Mouse (Mus musculus) liver, adult 2 months (tissue): ENCODE results near the gene Snx17. TPM values are rescaled to one million over a fixed set of nuclear protein-coding genes. Genes with fewer than 3 reads are reported as not detected.
A peak's percentile ranks its signal among the peaks of the same experiment; 100 is the strongest.

Experiments
- DNase-seq: peaks from one replicate; pipeline ENCODE4 v3.0.0-alpha.2; 2011; ENCODE audit warnings: low read depth, low spot score; ENCODE audit errors: extremely low read depth
- H3K27ac ChIP-seq: fragments of 200-500 bp; replicated peaks from 2 replicates; pipeline ENCODE4 v1.5.1; 2012; ENCODE audit warnings: low read depth, mild to moderate bottlenecking, control low read depth, inconsistent platforms, low read length; ENCODE audit not compliant: insufficient read depth
- H3K27me3 ChIP-seq: fragments of 200-500 bp; 2 replicates; pipeline ENCODE4 v1.6.1; 2012; ENCODE audit warnings: mild to moderate bottlenecking, moderate library complexity, low read length, inconsistent platforms; ENCODE audit not compliant: control insufficient read depth, insufficient read depth
- H3K36me3 ChIP-seq: fragments of 200-500 bp; 2 replicates; pipeline ENCODE4 v1.6.1; 2012; ENCODE audit warnings: low read length, inconsistent platforms; ENCODE audit not compliant: control insufficient read depth, insufficient read depth
- H3K4me1 ChIP-seq: fragments of 200-500 bp; 2 replicates; pipeline ENCODE4 v1.6.1; 2011; ENCODE audit warnings: low read length; ENCODE audit not compliant: control insufficient read depth, insufficient read depth
- H3K4me3 ChIP-seq: fragments of 200-500 bp; 2 replicates; pipeline ENCODE4 v1.5.1; 2011; ENCODE audit warnings: low read depth, mild to moderate bottlenecking, control low read depth, low read length, moderate library complexity; ENCODE audit not compliant: insufficient read depth
- H3K79me2 ChIP-seq: fragments of 200-500 bp; 2 replicates; pipeline ENCODE4 v1.6.1; 2012; ENCODE audit warnings: inconsistent platforms, mild to moderate bottlenecking, low read length, moderate library complexity; ENCODE audit not compliant: control insufficient read depth, insufficient read depth
- H3K9ac ChIP-seq: fragments of 200-500 bp; 2 replicates; pipeline ENCODE4 v1.6.1; 2012; ENCODE audit warnings: low read depth, mild to moderate bottlenecking, control low read depth, inconsistent platforms, low read length
- CTCF ChIP-seq: fragments of 200-500 bp; IDR thresholded peaks from 2 replicates; pipeline ENCODE4 v1.5.1; 2011; ENCODE audit warnings: low read depth, low read length, control low read depth
- POLR2A ChIP-seq: fragments of 200-500 bp; IDR thresholded peaks from 2 replicates; pipeline ENCODE4 v1.6.1; 2011; ENCODE audit warnings: low read length, control low read depth; ENCODE audit not compliant: insufficient read depth; ENCODE audit errors: extremely low read depth
- WGBS: fragments of 180-500 bp; shearing (Covaris S2); methylation state at CpG from one replicate; pipeline ENCODE4 v1.1.7; 2018; 5-methylcytosine and 5-hydroxymethylcytosine counted together
- polyA plus RNA-seq: library from polyadenylated mRNA; depleted of rRNA; stranded (reverse); fragments of >200 nt; gene quantifications from 2 replicates; pipeline ENCODE4 v1.2.3, GENCODE M21; 2012
- total RNA-seq: library from RNA; depleted of rRNA; stranded (reverse); fragments of >200 nt; gene quantifications from 2 replicates; pipeline ENCODE4 v1.2.3, GENCODE M21; 2014

Snx17 gene
- total and polyA plus RNA-seq, 2 experiments: 13.3 to 22.5 TPM

DNA sequence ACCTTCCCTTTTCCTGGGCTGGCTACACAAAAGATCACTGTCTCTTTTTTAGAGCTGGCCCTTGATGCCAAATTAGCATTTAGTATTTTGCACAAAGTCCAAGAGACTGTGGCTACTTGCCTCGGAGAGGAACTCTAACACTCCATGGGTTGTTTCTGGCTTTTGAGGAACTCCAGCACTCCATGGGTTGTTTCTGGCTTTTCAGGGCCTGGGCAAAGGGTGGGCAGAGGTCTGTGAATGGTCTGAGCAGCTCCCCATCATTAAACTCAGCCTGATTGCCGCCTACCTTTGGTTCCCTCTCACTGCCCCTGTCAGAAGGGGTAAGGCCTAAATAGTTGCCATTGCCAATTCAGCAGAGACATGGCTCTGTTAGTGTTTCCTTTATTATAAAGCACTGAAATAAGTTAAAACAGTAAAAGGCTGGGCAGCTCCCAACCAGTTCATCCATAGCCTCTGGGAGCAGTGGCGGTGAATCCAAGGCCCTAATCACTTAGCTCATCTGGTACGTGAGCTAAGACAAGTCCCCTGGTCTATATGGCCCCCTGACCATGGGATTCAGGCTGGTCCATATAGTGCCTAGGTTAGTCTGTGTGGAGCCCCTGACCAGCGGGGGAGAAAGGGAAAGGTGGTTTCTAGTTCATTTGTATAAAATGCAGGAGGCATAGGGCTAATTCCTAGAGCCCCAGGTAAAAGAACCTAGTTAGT lies 5.7 kb downstream of the Snx17 start:
- H3K9ac ChIP-seq: no peak overlapping the region
- no peak overlapping the region for H3K4me3 ChIP-seq
- WGBS: 82% methylated on average over 5 of the region's 5 CpGs
- no peak overlapping the region for H3K27ac ChIP-seq
- TF ChIP-seq POLR2A (no peak), CTCF (no peak)
- peaks cover 38% of the 10 kb centered on the region for H3K36me3 ChIP-seq
- peaks cover 7% of the 10 kb centered on the region for H3K79me2 ChIP-seq
- no peaks in the 10 kb centered on the region for H3K27me3 ChIP-seq
- DNase-seq: no peak
- peaks cover 4% of the 10 kb centered on the region for H3K4me1 ChIP-seq

- Histone ChIP-seq H3K27ac (no peak overlapping the region), H3K79me2 (peaks cover 7% of the 10 kb centered on the region), H3K4me3 (no peak overlapping the region), H3K36me3 (peaks cover 40% of the 10 kb centered on the region), H3K27me3 (no peaks in the 10 kb centered on the region), H3K9ac (no peak overlapping the region), H3K4me1 (peaks cover 4% of the 10 kb centered on the region)
- DNase-seq: no peak
- WGBS: 95% methylated on average over 19 of the region's 19 CpGs
- TF ChIP-seq CTCF: no peak
- TF ChIP-seq POLR2A: no peak
Observed at GRCm38 (mm10) chr5:31199321-31199892, 6.4 kb downstream of the Snx17 start.

DNA sequence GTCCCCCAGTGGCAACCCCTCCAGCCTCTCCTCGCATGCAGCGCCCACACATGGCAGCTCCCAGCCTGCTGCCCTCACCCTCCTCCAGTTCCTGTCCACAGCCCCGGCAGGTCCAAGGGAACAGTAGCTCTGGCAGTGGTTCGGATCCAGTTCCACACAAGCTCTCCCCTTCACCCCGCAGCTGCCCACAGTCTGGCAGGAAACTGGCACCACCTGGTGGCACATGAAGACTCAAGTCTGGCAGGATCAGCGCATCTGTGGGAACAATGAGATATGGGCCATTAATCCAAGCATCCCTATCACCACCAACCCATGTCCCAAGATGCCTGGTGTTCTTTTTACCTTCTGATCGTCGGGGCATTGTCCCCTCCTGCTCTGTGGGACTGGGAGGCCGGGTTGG lies 6.9 kb downstream of the Snx17 start:
- H3K4me1 ChIP-seq: peaks cover 4% of the 10 kb centered on the region
- H3K27me3 ChIP-seq: no peaks in the 10 kb centered on the region
- no peak overlapping the region for H3K27ac ChIP-seq
- DNase-seq: no peak
- H3K36me3 ChIP-seq: peaks cover 41% of the 10 kb centered on the region
- TF ChIP-seq CTCF (peak; percentile 25; the same call in 1 of the 2 replicates), POLR2A (no peak)
- no peak overlapping the region for H3K4me3 ChIP-seq
- H3K9ac ChIP-seq: no peak overlapping the region
- peaks cover 7% of the 10 kb centered on the region for H3K79me2 ChIP-seq
- 75% methylated on average over 9 of the region's 9 CpGs for WGBS

DNA sequence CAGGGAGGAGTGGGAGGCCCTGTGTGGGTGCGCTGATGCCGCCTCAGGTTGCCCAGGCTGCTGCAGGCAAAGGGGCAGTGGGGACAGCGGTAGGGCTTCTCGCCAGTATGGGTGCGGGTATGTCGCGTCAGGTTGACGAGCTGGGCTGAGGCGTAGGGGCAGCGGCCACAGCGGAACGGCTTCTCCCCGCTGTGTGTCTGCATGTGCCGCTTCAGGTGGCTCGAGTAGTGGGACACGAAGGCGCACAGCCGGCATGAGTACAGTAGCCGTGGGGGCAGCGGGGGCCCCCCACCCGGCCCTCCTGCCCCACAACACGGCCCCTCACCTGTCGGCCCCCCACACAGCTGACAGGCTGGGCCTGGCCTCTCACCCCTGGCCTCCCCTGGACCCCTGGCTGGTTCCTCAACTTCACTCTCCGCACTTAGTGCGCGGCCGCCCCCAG lies 7.3 kb downstream of the Snx17 start:
- H3K4me1 ChIP-seq: peaks cover 4% of the 10 kb centered on the region
- H3K27ac ChIP-seq: no peak overlapping the region
- H3K36me3 ChIP-seq: peaks cover 42% of the 10 kb centered on the region
- TF ChIP-seq CTCF (no peak), POLR2A (no peak)
- no peaks in the 10 kb centered on the region for H3K27me3 ChIP-seq
- 90% methylated on average over 27 of the region's 27 CpGs for WGBS
- no peak for DNase-seq
- peaks cover 7% of the 10 kb centered on the region for H3K79me2 ChIP-seq
- no peak overlapping the region for H3K9ac ChIP-seq
- H3K4me3 ChIP-seq: no peak overlapping the region

- H3K27me3 ChIP-seq: no peaks in the 10 kb centered on the region
- H3K27ac ChIP-seq: peak overlapping the region; percentile 81
- H3K36me3 ChIP-seq: peaks cover 40% of the 10 kb centered on the region
- DNase-seq: no peak
- peak overlapping the region; percentile 81 for H3K9ac ChIP-seq
- TF ChIP-seq CTCF (no peak), POLR2A (no peak)
- H3K4me3 ChIP-seq: peak overlapping the region; percentile 73
- peaks cover 4% of the 10 kb centered on the region for H3K4me1 ChIP-seq
- peaks cover 7% of the 10 kb centered on the region for H3K79me2 ChIP-seq
- 6% methylated on average over 13 of the region's 13 CpGs for WGBS
Observed at GRCm38 (mm10) chr5:31201042-31201741, 8.2 kb downstream of the Snx17 start.
